Mouse (Mus musculus): ENCODE data around the gene Eif4enif1. TPM values are rescaled to one million over a fixed set of nuclear protein-coding genes. Genes with fewer than 3 reads are reported as not detected.
"Not testable (repeated sequence)": the region's sequence is repeated elsewhere in the genome, so short reads cannot be mapped to it uniquely, and the experiment has no call there.

The Eif4enif1 gene
- polyA plus RNA-seq, 1 experiment: 43.1 TPM

DNA sequence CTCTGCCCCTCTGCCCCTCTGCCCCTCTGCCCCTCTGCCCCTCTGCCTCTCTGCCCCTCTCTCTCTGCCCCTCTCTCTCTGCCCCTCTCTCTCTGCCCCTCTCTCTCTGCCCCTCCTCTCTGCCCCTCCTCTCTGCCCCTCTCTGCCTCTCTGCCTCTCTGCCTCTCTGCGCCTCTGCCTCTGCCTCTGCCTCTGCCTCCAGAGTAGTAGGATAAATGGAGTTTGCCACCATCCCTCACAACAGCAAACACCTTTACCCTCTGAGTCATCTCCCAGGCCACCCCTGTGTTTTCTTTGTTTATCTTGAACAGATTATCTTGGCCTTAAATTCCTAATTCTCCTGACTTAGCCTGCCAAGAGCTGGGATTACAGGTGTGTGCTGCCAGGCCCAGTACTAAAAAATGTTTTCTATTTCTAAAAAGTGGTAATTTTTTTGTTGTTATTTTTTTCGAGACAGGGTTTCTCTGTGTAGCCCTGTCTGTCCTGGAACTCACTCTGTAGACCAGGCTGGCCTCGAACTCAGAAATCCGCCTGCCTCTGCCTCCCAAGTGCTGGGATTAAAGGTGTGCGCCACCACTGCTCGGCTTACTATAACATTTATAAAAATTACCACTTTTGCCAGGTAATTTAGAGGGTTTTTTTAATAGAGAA, 21.6 kb upstream of the Eif4enif1 start:
- not testable (repeated sequence) for DNase-seq (ENCODE audit: low read depth, low spot score)
- 74% methylated on average over 6 of the region's 6 CpGs for WGBS

DNA sequence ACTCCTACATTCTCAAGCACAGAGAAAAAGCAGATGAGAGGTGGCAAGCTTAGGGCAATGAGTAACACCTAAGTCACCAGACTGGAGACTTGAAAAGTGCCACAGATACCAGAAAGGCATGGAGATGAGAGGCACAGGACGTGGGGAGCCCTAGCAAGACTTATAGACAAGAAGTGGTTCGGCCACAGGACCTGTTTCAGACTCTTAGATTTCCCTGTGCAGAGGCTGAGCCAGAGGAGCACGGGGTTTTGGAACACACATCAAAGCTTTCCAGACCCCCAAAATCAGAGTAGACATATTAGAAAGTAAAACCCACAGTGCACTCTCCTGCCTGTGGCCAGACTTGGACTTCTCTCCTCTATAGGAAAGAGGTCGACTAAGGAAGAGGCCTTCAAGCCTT, 20.9 kb upstream of the Eif4enif1 start:
- WGBS: 56% methylated on average over 4 of the region's 4 CpGs
- not testable (repeated sequence) for DNase-seq (ENCODE audit: low read depth, low spot score)

DNA sequence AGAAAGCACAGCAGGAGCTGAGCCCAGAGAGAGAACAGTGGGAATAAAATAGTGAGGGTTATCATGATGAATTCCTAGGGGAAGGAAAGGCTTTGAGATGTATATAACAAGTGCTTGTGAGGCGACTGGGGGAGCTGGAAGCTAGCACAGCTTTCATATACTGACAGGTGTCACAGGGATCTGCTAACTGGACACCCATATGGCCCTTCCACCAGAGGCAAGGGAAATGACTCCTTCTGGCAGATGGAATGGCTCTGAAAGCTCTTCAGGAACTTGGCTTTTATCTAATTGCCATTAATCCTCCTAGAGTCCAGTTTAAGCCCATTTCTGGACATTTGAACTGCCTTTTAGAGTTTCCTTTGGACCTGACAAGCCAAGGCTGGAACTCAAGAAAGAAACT, 20.2 kb upstream of the Eif4enif1 start:
- not testable (repeated sequence) for DNase-seq (ENCODE audit: low read depth, low spot score)
- 58% methylated on average over 1 of the region's 1 CpGs for WGBS

DNA sequence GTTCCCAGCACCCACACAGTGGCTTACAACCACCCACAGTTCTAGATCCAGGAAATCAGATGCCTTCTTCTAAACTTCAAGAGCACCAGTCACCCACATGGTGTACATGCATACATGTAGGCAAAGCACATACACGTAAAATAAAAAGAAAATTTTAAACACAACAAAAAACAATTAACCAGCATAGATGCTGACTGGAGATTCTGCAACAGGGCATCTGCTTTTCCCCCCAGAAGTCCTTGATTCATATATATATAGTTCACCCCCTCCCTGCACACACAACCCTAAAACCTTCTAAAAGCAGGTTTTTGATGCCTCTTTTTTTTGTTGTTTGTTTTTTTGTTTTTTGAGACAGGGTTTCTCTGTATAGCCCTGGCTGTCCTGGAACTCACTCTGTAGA, 19.5 kb upstream of the Eif4enif1 start:
- not testable (repeated sequence) for DNase-seq (ENCODE audit: low read depth, low spot score)

DNA sequence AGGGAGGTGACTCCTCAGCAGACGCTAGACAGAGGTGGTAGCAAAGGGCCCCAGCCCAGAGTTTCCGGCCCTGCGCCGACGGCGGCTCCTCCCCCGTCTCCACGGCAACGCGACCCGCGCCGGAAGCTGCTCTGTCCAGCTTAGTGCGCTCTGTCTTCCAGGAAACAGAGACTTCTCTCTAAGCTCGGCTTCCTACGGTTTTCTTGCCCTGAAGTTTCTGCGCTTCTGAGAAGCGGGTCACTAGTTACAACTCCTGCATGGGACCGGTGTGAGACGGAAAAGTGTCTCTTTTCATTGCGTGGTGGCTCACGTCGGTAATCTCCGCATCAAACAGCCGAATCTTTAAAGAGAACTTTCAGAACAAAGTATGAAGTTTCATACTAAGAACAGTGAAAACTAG, 8.8 kb upstream of the Eif4enif1 start, which contains the start of gene Sfi1:
Gene Sfi1 (minus strand): TSS at position 101 of the 400 bp plus-strand sequence.
- 86% methylated on average over 25 of the region's 25 CpGs for WGBS
- no peak for DNase-seq (ENCODE audit: low read depth, low spot score)

More for the DNA sequence above, 19.5 kb upstream of the Eif4enif1 start:
- 87% methylated on average over 1 of the region's 1 CpGs for WGBS

DNA sequence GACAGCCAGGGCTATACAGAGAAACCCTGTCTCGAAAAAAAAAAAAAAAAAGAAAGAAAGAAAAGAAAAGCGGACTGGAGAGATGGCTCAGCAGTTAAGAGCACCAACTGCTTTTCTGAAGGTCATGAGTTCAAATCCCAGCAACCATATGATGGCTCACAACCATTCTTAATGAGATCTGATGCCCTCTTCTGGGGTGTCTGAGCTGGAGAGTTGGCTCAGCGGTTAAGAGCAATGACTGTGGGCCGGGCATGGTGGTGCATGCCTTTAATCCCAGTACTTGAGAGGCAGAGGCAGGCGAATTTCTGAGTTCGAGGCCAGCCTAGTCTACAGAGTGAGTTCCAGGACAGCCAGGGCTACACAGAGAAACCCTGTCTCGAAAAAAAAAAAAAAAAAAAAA, 1.6 kb upstream of the Eif4enif1 start:
- 93% methylated on average over 5 of the region's 7 CpGs for WGBS

DNA sequence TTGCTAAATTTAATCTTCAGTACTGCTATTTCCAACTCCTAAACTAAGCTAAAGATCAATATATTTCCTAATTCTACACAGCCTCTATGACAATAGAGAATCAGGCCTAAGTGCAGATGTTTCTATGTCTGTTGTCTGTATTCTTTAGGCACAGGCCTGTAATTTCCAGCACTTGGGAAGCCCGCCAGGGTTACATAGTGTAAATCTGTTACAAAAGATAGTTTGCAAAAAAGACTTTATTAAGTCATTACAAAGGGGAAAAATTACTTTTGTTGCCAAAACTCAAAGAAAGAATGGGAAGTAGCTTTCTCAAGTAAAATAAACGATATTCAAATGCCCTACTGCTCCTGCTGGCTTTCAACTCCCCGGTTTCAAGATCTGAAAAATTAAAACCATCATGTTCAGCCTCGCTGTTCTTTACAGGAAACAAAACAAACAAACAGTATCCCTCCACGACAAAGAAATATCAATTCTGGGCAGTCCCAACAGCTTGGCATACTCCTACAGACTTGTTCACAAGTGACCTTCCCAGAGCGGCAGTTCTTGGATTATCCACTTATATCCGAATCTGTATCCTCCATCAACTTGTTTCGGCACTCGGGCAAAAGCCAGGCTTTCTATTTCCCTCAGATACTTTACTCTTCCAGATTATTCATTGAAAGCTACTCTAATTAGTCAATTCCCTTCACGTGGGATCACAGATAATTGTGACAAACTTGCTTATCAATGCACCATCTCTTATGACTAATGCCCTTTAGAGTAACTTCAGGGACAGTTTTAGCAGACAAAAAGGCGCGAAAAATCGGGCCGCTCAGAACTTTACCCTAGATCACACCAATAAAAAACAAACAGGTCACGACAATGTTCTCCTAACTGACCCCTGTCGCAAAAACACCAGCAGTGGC, 614 bp upstream of the Eif4enif1 start:
- WGBS: 3% methylated on average over 16 of the region's 16 CpGs
- no peak for DNase-seq (ENCODE audit: low read depth, low spot score)

More for the DNA sequence above, 1.6 kb upstream of the Eif4enif1 start:
- DNase-seq (ENCODE audit: low read depth, low spot score): not testable (repeated sequence)

DNA sequence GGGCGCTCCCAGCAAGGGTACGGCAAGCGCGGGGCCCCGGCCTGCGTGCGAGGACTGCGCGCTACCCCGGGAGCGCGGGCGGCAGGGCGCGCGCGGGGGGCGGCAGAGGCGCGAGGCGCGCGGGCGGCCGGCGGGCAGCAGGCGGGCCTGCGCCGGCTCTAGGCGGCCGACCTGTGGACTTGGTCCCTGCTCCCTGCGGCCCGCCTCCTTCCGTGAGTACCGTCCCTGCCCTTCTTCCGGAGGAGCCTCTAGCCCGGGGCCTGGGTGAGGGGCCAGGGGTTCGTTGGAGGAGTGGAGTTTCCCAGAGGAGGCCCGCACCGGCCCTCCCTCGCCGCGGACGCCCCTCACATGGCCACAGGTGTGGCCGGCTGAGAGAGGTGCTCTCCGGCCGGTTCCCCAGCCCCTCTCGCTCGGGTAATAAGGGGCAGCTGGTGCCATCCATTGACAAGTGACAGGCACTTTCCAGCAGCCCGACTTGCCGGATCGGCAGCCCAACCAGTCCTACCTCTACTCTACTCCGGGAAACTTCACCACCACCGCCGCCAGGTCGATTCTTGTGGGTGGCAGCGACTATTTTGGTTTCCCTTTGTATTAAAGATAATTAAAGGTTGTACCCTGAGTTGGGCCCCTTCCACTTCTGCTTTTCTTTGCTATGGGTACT, 719 bp downstream of the Eif4enif1 start:
- no peak for DNase-seq (ENCODE audit: low read depth, low spot score)
- WGBS: under 1% methylated on average over 57 of the region's 57 CpGs

DNA sequence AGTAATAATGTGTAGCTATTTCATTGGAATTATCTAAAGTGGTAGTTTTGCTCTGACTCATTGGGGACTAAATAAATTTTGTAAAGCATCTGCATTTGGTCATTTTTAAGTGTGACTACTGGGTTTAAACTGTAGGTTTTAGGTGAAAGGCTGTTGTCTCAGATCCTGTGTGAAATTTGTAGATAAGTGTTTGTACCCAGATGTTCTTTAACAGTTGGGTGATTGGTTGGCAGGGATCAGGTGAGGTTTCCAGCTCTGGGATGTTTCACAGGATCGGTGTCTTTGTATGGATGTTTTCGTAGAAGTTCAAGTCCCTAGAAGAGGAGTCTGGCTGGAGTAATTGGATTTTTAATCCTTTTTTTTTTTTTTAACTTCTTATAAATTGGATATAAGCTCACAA, 1.6 kb downstream of the Eif4enif1 start:
- WGBS: 83% methylated on average over 2 of the region's 2 CpGs

DNA sequence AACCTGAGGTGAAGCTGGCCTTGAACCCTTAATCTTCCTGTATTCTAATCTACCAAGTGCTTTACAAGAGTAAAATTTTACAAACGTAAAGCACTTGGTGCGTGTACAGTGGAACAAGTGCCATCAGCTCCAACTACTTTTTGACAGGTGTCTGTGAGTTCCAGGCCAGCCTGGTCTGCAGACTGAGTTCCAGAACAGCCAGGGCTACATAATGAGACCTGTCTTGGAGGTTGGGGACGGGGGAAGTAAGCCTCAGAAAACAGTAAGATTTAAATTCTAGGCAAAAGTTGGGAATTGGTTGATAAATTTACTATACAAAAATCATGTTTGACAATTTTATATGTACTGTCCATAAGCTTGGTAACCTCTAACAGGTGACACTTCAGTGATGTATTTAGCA, 3.0 kb downstream of the Eif4enif1 start:
- 83% methylated on average over 3 of the region's 3 CpGs for WGBS

More for the DNA sequence above, 1.6 kb downstream of the Eif4enif1 start:
- no peak for DNase-seq (ENCODE audit: low read depth, low spot score)

DNA sequence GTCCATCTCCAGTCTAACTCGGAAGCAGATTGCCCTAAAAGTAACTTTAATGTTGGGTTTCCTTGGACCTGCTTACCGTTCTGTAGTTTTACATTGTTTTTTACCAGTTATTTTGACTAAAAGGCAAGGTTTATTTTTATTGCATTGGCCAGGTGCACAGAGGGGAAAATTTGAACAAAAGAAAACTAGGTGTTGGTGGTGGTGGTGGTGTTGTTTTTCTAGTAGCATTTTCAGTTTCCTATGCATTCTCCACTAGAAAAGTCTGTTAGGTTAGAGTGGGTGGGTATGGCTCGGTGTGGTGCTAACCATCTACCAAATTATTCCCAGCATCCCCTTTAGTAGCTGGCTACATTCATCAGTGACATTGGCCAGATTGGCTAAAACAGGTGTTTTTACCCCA, 4.6 kb downstream of the Eif4enif1 start:
- WGBS: 95% methylated on average over 3 of the region's 3 CpGs
- no peak for DNase-seq (ENCODE audit: low read depth, low spot score)

More for the DNA sequence above, 3.0 kb downstream of the Eif4enif1 start:
- DNase-seq (ENCODE audit: low read depth, low spot score): no peak

DNA sequence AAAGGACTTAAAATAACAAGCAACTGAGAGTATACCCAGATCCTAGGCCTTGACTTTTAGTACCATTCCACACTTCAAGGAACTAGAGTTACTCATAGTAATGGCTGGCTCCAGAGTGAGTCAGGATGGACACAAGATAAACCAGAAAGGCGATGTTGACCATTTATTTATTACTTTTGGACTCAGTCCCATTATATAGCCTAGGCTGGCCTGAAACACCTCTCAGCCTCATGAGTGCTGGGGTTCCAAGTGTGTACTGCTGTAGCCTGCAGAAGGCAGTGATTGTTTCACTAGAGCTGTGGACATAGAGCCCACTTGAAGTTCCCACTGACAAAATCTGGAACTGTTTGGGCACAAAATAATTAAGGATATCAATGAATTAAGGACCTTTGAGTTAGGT, 10.3 kb downstream of the Eif4enif1 start:
- DNase-seq (ENCODE audit: low read depth, low spot score): no peak
- 36% methylated on average over 1 of the region's 1 CpGs for WGBS

DNA sequence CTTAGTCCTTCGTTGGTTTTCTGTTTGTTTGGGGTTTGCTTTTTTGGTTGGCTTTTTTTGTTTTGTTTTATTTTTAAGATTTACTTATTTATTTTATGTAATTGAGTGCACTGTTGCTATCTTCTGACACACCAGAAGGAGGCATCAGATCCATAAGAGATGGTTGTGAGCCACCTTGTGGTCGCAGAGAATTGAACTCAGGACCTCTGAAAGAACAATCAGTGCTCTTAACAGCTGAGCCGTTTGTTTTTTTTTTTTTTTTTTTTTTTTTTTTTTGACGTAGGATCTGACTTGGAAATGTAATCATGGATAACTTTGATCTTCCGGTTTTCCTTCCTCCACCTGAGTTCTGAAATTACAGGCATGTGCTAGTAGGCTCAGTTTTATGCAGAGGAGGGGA, 20.9 kb downstream of the Eif4enif1 start:
- 34% methylated on average over 5 of the region's 5 CpGs for WGBS
- DNase-seq (ENCODE audit: low read depth, low spot score): no peak

DNA sequence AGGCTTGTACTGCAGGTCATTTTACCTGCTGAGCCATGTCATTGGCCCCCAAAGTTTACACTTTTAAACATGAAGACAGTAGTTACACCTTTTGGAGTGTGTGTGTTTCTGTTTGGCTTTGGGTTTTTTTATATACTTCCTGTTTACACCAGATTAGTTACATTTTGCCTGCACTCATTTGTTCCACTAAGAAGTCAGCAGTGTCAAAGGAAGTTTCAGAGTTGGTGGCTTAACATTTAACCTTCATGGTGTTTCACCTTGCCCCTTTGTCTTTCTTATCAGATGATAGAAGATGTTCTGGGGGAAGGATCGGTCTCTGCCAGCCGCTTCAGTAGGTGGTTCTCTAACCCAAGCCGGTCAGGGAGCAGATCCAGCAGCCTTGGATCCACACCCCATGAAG, 24.9 kb downstream of the Eif4enif1 start:
- 96% methylated on average over 3 of the region's 3 CpGs for WGBS
- no peak for DNase-seq (ENCODE audit: low read depth, low spot score)

DNA sequence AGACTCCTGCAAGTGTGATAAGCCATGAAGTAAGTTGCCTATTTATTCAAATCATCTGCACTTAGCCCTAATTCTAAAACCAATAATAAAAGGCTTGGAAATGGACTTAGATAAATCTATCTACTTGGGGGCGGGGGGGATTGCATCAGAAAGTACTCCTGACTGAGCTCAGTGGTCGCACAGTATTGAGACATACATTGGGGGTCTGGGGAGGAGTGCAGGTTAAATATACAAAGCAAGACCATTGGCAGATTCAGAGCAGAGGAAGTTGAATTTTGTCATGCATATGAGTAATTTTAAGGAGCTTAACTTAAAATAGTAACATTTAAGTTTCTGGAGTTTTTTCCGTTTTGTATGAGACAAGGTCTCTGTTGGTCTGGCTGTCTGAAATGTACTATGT, 30.1 kb downstream of the Eif4enif1 start:
- 50% methylated on average over 3 of the region's 3 CpGs for WGBS
- DNase-seq (ENCODE audit: low read depth, low spot score): no peak

DNA sequence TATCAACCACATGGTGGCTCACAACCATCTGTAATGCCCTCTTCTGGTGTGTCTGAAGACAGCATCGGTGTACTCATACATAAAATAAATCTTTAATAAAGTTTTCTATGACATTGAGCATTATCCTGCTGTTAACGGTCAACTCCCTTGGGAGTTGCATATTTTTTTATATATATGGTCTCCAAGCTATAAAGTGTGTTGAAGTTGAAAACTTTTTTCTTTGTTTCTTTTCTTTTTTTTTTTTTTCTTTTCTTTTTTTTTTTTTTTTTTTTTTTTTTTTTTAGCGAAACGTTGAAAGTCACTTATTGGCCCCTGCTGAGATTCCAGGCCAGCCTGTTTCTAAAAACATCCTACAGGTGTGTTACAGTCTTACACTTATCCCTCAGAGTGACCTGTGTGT, 31.5 kb downstream of the Eif4enif1 start:
- 92% methylated on average over 4 of the region's 4 CpGs for WGBS
- no peak for DNase-seq (ENCODE audit: low read depth, low spot score)

DNA sequence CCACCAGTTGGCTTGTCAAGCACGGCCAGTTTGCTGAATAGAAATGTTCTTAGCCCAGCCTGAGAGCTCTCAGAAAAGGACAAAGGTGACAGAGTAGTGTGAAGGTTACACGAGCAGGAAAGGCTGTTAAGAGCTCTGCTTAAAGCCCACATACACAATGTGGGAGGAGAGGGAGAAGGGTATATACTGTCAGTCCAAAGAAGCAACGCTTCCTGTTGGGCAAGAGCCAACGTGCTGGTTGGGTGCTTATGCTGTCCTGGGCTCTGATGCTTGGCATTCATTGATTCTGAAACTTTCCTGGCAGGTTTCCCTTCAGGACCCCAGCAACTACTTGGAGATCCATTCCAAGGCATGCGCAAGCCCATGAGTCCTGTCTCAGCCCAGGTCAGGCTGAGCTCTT, 33.1 kb downstream of the Eif4enif1 start:
- 43% methylated on average over 5 of the region's 5 CpGs for WGBS
- no peak for DNase-seq (ENCODE audit: low read depth, low spot score)

DNA sequence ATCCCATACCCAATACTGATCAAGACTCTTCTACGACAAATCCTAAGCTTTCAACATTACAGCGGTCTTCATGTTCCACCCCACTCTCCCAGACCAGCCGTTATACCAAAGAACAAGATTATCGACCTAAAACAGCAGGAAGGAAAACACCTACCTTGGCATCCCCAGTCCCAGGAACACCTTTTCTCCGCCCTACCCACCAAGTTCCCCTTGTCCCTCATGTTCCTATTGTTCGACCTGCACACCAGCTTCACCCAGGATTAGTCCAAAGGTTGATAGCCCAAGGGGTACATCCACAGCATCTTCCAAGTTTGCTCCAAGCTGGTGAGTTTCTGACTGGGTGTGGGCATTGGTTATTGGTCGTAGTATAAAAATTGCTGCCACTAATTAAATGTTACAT, 40.2 kb downstream of the Eif4enif1 start:
- 92% methylated on average over 7 of the region's 7 CpGs for WGBS

DNA sequence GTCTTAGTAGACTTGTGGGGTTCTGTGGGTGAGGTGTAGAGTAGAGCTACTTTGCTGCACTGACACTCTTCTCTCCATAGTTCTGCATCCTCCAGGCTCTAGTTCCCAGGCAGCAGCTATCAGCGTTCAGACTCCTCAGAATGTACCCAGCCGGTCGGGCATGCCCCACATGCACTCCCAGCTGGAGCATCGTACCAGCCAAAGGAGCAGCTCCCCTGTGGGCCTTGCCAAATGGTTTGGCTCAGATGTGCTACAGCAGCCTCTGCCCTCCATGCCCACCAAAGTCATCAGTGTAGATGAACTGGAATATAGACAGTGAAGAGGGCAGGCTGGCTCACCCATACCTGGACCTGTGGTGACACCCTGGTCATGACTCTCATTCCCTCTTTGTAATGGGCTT, 41.6 kb downstream of the Eif4enif1 start:
- DNase-seq (ENCODE audit: low read depth, low spot score): no peak
- 85% methylated on average over 4 of the region's 4 CpGs for WGBS

More for the DNA sequence above, 40.2 kb downstream of the Eif4enif1 start:
- DNase-seq (ENCODE audit: low read depth, low spot score): no peak

DNA sequence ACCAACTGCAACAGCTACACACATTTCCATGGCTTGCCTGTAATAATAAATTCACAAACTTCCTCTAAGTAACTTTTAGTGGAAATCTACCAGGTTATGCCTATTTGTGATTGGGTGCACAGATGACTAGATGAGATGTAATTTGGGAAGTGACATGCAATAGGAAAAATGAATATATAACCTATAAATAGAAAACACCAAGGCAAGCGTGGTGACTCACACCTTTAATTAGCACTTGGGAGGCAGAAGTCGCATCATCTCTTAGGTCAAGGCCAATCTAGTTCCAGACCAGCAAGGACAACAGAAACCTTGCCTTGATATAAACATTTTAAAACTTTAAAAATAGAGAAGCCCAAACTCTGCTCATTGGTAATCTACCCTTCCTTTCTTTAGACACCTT, 45.2 kb downstream of the Eif4enif1 start:
- 49% methylated on average over 2 of the region's 2 CpGs for WGBS
- no peak for DNase-seq (ENCODE audit: low read depth, low spot score)

Measured in large intestine, adult 2 months (tissue).